Mouse (Mus musculus): ENCODE results near the gene 4930550C14Rik.

Gene 4930550C14Rik

DNA sequence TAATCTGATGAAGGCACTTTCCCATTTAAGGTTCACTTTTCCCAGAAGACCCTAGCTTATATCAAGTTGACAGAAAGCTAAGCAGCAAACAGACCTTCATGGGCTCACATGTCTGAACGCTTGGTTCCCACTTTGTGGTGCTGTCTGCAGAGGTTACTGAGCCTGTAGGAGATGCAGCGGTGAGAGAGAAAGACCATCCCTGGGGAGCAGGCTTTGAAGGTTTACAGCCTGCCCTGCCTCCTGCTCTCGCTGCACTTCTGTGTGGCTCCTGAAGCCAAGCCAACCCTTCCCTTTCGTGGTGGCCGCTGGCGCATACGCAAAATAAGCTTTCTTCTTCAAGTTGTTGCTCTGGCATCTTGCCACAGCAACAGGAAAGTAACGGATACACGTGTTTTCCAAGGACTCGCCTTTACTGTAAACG lies at the start of gene 4930550C14Rik:
4930550C14Rik (plus strand) TSS at position 35 of the 421 bp plus-strand sequence.
- DNase-seq (ENCODE audit: low spot score in 2 of 2): peak in 1 of 2 experiments; percentile 69

DNA sequence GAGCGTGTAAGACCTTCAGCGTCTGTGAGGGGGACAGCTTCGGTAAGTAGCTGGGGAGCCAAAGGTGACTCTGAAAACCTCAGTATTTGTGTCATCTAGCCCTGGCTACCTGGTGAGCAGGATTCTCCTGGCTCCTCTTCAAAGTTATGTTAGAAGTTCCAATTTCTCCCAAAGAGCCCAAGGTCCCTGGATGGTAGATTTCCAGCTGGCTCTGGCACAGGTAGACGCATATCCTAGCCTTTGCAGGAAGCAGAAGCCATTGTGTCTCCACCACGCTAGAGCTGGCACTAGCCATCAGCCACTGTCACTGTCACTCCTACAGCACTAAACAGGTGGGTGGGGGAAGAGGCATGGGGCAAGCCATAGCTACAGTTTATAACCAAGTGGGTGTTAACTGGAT lies 49.0 kb upstream of the 4930550C14Rik start:
- no peak for DNase-seq (ENCODE audit: low spot score in 2 of 2)

DNA sequence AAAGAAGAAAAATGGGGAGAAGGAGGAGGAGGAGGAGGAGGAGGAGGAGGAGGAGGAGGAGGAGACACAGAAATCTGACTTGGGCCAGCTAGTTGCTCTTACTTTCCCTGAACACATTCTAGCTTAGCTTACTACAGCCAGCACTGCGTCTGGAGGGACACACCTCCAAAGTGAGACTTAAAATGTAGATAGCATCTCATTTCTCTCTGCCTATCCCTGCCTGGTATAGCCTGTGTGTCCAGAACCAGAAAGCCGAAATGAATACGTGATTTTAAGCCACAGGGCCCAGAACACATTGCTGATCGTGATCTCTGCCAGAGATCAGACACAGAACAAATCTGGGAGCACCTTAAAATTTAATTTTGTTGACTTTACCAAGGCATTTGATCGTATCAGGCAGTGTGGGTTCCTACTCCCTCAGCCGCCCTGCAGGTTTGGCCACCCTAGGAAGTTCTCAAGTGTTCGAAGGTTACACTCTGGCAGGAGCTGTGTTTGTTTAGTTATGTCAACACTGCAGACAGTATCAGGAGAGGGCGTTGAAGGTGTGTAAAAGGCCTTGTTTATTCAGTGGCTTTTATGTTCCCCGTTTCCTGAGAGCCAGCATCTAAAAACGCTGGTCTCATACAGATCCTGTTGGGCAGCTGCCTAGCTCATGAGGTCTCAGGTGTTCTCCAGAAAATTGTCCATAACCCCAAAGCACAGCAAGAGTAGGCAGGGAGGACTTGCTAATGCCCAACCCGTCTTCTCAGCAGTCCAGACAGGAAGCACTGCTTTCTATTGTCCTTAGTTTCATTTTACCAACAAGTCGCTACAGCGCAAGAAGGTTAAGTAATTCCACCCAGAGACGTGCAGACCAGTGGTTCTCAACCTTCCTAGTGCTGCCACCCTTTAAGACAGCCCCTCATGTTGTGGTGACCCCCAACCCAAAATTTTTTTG lies 45.6 kb upstream of the 4930550C14Rik start:
- DNase-seq (ENCODE audit: low spot score in 2 of 2): peak in 1 of 2 experiments; percentile 34

DNA sequence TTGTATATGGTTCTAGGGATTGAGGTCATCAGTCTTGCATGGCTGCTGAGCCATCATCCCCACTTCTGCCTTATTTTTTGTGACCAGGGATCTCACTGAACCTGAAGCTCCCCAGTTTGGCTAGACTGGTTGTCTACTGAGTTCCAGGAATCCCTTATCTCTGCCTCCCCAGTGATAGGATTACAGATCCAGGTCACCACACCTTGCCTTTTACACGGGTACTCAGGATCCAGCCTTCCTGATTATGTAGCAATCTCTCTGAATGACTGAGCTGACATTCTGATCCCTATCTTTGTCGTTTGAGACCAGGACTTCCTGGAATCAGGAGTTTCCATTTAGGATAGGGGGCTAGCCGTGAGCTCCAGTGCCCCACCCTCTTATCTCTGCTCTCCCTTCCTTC lies 30.8 kb upstream of the 4930550C14Rik start:
- DNase-seq (ENCODE audit: low spot score in 2 of 2): no peak

DNA sequence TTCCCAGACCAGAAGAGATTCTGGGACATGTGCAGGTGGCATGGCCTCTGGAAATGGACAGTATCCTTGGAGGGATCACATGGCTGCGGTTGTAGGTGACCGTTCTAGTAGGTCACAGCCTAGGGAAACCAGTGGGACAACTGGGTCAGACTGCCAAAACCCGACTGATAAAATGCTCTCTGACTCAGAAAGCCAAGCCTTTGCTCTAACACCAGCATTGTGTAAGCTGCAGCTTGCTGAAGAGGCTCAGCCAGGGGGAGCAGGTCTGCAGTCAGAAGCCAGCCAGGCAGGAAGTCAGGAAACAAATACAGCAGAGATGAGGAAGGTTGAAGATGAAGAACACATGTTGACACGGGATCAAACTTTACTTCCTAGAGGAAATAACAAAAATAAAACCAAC lies 26.2 kb upstream of the 4930550C14Rik start:
- DNase-seq (ENCODE audit: low spot score in 2 of 2): no peak

DNA sequence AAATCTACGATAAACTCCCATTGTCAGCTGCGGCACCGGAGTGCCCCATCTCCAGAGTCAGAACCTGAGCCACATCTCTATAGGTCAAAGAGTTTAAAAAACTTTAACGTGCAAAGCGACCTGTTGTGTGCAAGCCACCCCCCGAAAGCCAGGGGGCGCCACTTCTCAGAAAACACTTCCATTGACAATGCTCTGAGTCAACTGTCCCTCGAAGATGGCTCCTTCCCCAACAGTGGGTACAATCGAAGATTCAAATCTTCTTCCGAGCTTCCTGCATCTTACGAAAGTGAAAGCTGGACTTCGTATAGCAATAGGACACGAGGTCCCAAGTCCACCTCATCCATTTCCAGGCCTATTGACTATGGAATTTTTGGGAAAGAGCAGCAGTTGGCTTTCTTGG lies 25.3 kb upstream of the 4930550C14Rik start:
- DNase-seq (ENCODE audit: low spot score in 2 of 2): no peak

DNA sequence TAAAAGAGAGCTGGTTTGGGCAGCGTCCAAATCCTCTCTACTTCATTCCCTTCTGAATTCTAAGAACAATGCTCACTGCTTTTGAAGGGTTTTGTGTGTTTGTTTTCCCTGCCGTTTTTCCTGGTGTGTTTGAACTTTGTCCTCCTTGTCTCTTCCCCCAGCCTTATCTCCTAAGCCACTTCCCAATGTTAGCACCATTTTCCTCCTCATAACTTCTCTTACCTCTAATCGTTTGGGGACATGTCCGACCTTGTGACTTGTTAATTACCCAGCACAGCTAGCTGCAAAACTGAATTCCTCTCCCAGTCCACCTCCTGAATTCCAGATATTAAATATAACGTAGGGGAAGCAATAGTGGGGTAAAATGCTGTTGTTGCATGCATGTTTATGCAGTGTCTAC lies 24.5 kb upstream of the 4930550C14Rik start:
- no peak for DNase-seq (ENCODE audit: low spot score in 2 of 2)

DNA sequence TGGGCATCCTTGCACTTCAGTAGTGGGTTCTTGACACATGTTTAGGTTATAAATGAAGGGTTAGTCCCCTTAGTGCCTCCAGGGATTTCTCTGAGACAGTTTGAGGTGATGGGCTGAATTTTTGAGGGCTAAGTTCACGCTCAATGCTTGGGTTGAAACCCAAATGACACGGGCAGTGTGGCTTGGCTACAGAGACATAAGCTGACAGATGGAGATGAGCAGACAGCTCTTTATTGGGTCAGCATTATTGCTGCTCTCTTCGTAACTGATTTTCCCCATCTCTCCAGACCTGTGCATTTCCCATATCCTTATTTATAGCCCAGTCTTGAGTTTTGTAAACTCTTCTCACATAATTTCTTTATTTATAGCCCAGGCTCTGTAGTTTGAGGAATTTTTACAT lies 24.0 kb upstream of the 4930550C14Rik start:
- DNase-seq (ENCODE audit: low spot score in 2 of 2): no peak

DNA sequence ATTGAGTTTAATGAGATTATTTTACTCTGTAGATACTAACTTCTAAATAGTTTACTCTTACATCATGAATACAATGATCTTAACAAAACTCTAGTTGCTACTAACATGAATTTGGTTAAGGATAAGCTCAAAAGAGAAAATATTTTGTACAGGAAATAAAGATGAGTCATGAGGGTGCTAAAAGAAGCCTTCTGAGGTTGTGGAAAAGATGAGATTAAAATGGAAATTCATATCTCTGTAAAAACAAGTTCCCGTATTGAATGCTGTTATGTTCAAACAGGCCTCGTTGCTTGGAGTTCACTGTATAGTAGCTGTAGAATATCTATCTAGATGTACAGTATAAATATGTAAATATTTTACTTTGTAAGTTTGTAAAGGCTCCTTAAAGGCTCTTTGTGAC lies 21.5 kb upstream of the 4930550C14Rik start:
- DNase-seq (ENCODE audit: low spot score in 2 of 2): no peak

DNA sequence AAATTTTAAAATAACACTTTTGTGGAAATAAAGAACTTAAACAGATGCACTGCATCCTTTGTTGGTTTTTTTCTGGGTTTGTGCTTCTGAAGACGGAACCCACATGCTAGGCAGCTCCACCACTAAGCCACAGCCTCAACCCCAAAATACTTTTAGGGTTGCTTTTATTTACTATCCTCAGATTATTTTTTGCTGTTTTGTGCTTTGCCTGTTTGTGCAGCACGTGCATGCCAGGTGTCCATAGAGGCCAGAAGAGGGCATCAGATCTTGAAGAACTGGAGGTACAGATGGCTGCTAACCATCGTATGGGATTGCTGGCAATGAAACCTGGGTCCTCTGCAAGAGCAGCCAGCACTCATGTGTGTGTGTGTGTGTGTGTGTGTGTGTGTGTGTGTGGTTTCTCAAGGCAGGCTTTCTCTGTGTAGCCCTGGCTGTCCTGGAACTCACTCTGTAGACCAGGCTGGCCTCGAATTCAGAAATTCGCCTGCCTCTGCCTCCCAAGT lies 21.0 kb upstream of the 4930550C14Rik start:
- DNase-seq (ENCODE audit: low spot score in 2 of 2): no peak

DNA sequence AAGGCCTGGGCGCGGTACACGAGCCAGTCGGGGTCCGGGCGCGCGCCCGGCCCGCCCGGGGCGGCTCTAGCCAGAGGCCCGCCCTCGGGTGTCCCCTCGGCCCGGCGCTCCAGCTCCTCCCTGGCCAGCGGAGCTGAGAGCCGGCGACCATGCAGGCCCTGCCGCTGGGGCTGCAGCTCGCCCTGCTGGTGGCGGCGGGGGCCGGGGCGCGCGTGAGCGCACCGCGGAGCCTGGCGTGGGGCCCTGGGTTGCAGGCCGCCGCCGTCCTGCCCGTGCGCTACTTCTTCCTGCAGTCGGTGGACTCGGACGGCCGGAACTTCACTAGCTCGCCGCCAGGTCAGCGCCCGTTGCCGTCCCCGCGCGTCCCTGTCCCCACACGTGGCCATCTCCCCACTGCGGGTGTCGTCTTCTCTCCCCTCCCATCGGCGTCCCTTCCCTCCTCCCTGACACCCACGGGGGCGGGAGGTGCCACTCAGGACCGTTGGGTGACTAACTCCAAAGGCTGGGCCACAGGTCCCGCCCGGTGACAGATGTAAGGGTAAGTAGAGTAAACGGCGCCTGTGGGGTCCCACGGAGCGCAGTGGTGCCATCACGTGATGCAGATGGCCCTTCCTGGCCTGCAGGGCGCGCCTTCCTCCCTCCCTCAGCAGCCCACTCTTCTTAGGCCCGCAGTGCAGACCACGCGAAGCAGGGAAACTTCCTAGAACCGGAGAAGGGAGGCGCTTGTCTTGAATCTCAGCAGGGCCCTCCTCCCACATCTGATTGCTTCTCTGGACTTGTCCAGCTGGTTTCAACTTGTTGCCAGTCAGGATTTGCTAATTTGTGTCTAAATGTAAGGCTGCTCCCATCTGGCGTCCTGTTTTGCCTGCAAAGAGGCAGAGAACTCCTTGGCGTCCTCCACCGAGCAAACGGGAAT lies 17.9 kb upstream of the 4930550C14Rik start, which contains the start of gene Kdelc2:
Kdelc2 (plus strand) TSS at position 75 of the 916 bp plus-strand sequence.
- peak; percentile 81 to 82 for DNase-seq (ENCODE audit: low spot score in 2 of 2)

DNA sequence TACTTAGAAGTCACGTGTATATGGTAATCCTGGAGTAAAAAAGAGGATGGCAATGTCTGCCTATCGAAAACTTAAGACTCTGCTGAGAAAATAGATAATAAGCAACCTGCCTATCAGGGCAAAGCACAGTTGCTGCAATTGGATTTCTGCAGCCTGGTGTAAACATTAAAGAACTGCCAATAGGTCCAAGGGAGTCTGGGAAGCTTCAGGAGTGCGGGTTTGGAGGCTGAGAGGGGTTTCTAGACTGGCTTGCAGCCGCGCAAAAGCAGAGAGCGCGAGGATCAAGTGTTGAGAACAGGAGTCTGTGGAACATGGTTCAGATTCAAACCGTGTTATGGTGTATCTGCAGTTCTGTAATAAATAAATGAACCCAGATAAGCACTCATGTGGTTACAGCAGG lies 17.3 kb upstream of the 4930550C14Rik start:
- no peak for DNase-seq (ENCODE audit: low spot score in 2 of 2)

DNA sequence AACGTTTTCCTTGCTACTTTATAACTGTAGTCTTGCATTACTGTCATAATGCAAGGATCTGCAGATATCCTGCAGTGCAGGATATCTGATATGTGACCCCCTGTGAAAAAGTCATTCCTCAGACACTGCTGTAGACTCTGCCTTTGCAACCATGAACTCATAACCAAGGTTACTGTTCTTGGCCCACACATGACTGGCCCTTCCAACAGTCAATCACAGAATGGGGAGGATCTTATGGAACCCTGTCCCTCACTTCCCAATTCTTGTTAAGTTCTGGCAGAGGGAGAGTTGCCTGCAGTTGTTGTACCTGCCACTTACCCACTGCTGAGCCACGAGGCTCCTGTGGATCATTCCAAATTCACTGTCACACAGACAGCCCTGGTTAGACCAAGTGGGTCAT lies 14.7 kb upstream of the 4930550C14Rik start:
- DNase-seq (ENCODE audit: low spot score in 2 of 2): no peak

DNA sequence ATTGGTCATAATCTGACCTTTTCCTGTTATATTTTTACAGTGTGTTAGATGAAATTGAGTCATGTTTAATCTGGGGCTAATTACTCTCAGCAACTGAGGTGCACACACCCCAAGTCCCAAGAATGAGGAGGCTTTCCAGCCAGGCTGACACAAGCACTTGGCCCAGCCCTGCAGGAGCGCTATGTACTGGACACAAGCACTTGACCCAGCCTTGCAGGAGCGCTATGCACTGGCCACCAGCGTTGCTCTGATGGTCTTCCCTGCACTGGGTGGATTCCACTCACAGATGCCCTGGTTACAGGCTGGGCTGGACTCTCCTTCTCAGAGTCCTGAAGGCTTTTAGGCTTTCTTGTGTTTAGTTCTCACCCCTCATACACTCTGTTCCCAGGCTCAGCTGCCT lies 13.0 kb upstream of the 4930550C14Rik start:
- DNase-seq (ENCODE audit: low spot score in 2 of 2): no peak

DNA sequence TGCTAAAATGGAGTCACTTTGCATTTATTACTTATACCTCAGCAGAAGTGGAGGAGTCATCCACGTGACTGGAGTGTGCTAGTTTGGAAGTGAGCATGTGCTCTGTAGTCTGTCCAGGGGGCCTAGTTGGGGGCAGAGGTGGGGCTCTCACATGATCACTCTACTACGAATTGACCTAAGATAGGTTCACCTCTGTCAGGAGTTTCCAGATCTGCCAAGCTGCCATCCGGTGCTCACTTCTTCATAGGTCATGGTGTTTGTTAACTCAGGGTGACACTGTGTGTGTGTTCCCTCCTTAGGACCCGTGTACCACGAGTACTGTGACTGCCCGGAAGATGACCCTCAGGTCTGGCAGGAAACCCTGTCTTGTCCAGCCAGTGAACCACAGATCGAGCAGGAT lies 12.0 kb upstream of the 4930550C14Rik start:
- DNase-seq (ENCODE audit: low spot score in 2 of 2): no peak

DNA sequence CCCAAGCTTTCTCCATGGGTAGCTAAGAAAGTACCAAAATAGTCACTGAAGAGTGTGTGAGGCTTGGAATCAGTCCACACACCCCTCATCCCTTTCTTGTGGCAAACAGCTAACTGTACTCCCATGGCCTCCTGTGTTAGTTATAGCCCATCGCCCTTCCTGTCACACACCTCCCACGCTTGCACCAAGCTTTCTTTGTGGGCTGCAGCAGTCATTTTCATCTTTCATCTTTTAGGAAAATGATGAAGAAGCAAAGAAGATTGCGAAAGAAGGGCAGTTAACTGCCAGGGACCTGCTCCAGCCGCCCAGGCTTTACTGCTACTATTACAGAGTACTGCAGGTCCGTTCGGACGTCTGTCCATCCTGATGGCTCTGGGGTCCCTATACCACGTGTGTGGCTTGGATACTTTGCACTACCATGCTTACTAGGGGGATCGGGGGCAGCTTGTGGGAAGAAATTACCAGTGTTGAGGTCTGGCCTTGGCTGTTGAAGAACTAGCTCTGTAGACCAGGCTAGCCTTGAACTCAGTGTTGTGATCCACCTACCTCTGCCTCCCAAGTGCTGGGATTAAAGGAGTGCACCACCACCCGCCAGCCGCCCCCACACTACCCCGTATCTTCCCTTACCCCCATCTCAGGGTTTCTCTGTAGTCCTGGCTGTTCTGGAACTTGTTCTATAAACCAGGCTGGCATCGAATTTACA lies 4.3 kb upstream of the 4930550C14Rik start:
- no peak for DNase-seq (ENCODE audit: low spot score in 2 of 2)

DNA sequence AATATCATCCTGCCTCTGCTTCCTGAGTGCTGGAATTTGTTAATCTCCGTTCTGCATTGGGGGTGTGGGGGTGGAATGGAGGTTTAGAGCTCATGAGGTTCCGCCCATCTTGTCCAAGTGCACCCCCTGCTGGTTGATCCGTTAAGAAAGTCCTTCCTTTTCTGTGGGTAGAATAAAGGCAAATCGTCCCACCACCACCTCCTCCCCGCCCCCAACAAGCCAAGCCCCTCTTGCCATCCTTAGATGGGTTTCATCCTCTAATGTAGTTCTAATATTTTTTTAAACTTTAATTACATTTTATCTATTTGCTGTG lies 3.8 kb upstream of the 4930550C14Rik start:
- DNase-seq (ENCODE audit: low spot score in 2 of 2): no peak

DNA sequence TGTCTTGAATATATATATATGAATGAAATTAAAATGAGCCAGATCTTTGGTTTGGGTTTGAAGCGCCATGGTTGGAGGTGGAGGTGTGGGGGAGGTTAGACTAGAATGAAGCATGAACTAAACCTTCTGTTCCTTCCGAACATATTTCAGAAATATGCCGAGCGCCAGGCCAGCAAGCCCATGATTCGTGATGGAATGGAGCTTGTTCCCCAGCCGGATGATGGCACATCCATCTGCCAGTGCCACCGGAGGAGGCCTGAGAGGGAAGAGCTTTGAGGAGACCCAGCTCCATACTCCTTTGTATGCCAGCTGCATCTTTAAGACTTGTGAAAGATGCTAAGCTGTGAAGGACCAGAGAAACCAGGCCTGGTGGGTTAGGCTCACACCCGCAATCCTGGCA lies 2.6 kb upstream of the 4930550C14Rik start:
- no peak for DNase-seq (ENCODE audit: low spot score in 2 of 2)

DNA sequence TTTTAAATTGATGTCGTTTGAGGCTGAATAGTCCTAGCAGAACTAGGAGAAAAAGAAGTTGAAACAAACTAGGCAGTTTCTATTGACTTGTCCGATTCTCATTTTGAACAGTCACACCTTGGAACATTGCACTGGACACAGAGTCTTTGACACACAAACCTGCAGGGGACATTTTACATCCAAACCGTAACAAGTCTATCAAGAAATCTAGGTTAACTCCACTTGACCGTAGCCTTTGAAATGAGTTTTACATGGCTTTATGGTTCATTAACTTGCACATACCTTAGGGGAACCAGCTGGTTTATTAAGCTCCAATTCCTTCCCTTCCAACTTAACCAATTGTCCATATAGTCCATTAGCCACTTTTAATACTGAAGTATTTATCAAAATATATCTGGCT lies 1.4 kb upstream of the 4930550C14Rik start:
- DNase-seq (ENCODE audit: low spot score in 2 of 2): no peak

DNA sequence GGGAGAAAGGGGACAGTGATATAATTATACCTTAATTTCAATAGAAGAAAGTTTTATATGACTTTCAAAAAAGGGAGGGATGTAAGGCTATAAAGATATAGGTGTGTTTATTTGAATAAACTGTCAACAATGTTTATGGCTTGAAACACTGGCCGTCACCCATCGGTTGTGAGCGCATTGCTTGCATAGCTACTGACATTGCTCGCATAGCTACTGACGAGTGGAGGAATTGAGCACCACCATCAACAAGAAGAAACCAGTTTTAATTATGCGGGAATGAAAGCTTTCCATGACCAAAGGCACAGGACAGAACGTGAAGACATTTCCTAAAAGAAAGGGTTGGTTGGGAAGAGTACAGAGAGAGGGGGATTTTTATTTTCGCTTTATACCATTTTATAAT lies 979 bp upstream of the 4930550C14Rik start:
- no peak for DNase-seq (ENCODE audit: low spot score in 2 of 2)

DNA sequence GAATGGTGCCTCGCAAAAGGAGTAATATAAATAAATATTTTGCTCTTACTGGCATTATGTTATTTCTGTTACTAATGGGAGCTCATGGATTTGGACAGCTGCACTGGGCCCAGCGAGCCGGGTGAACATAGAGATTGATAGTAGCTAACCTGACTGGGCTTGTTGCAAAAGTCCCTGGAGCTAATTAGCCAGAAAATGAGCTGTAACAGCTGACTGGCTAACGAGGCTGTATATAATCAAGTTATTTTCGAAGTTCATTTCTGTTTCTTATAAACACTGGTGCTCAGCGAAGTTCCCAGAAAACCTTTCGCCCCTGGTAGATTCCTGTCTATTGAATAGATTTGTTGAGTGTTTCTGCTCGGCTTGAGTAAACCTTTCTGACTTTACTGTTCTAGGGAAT lies 866 bp downstream of the 4930550C14Rik start:
- DNase-seq (ENCODE audit: low spot score in 2 of 2): no peak

Measured in urinary bladder, postnatal 4 days (tissue).